Comparison of ENCODE assay signal across 23 mouse cellular contexts in the genomic region with DNA sequence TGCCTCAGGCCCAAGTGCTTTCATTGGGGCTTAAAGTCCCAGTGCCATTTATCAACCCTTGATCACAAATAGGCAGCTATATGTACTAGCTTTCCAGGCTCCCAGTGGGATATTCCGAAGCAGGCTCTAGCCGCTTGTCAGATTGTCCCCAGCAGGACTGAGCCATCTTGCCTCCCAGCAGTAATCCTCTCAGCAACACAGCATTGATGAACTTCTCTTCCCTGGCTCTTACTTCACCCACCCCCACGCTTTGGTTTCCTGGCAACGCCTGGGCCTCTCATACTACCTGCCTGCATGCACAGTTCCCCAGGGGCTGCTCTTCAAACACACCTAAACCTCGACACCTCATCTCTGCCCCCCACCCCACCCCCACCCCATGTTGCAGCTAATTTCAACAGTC. TPM values are rescaled to one million over a fixed set of nuclear protein-coding genes. Genes with fewer than 3 reads are reported as not detected.
A peak's percentile ranks its signal among the peaks of the same experiment; 100 is the strongest.
DNase-seq lines count a peak whose midpoint lies in the region; ATAC-seq and TF ChIP-seq lines count a peak whose summit lies in the region.
"Had no signal": no experiment of that assay in that cellular context is flagged by ENCODE, and none has a peak within 500 bp of the region (broad histone marks: within the 10 kb centered on the region; RNA-seq: fewer than 3 reads in every experiment).

No protein-coding gene starts in this region.

- H3K36me3 ChIP-seq in hindbrain, embryonic 15.5 days, result no peaks in the 10 kb centered on the region
- H3K36me3 ChIP-seq in hindbrain, postnatal 0 days (ENCODE audit: insufficient read depth, low read length), result no peaks in the 10 kb centered on the region
- H3K36me3 ChIP-seq in midbrain, embryonic 13.5 days, result no peaks in the 10 kb centered on the region
- H3K36me3 ChIP-seq: G1E; heart, embryonic 12.5 days; lung, embryonic 15.5 days had no signal

- no peaks in the 10 kb centered on the region for H3K9me3 ChIP-seq in hindbrain, embryonic 15.5 days
- H3K9me3 ChIP-seq in hindbrain, postnatal 0 days (ENCODE audit: low read length), result no peaks in the 10 kb centered on the region
- no peaks in the 10 kb centered on the region for H3K9me3 ChIP-seq in midbrain, embryonic 13.5 days
- H3K9me3 ChIP-seq: G1E; heart, embryonic 12.5 days; lung, embryonic 15.5 days had no signal

- WGBS in hindbrain, embryonic 15.5 days, result 12% methylated on average over 5 of the region's 5 CpGs
- 13% methylated on average over 5 of the region's 5 CpGs for WGBS in hindbrain, postnatal 0 days
- 6% methylated on average over 5 of the region's 5 CpGs for WGBS in midbrain, embryonic 13.5 days

- no peak for TF ChIP-seq CTCF in hindbrain, postnatal 0 days (IDR thresholded peaks at IDR 0.05; ENCODE audit: low read depth)

- ATAC-seq in hindbrain, embryonic 15.5 days (ENCODE audit: low FRiP score, low read depth), result peak; percentile 42; the same call in 1 of the 2 replicates
- ATAC-seq in hindbrain, postnatal 0 days, result no peak
- ATAC-seq in midbrain, embryonic 13.5 days, result peak; percentile 79

- peaks cover 7% of the 10 kb centered on the region for H3K4me1 ChIP-seq in hindbrain, embryonic 15.5 days (replicated peaks)
- H3K4me1 ChIP-seq in hindbrain, postnatal 0 days (ENCODE audit: insufficient read depth, low read length), result no peaks in the 10 kb centered on the region
- H3K4me1 ChIP-seq in midbrain, embryonic 13.5 days (replicated peaks), result peaks cover 14% of the 10 kb centered on the region
- H3K4me1 ChIP-seq: lung, embryonic 15.5 days had no signal

- no peaks in the 10 kb centered on the region for H3K27me3 ChIP-seq in hindbrain, embryonic 15.5 days
- H3K27me3 ChIP-seq in hindbrain, postnatal 0 days (ENCODE audit: insufficient read depth, low read length), result no peaks in the 10 kb centered on the region
- 0 out of 2 replicates have a peak, but pooled peaks cover 3% of the 10 kb centered on the region for H3K27me3 ChIP-seq in midbrain, embryonic 13.5 days
- H3K27me3 ChIP-seq: lung, embryonic 15.5 days had no signal

- H3K4me3 ChIP-seq in hindbrain, embryonic 15.5 days, result no peak overlapping the region
- no peak overlapping the region for H3K4me3 ChIP-seq in hindbrain, postnatal 0 days (ENCODE audit: low read length)
- no peak overlapping the region for H3K4me3 ChIP-seq in midbrain, embryonic 13.5 days (replicated peaks)
- H3K4me3 ChIP-seq: heart, embryonic 12.5 days; lung, embryonic 15.5 days had no signal

- H3K9ac ChIP-seq in hindbrain, embryonic 15.5 days, result no peak overlapping the region
- H3K9ac ChIP-seq in hindbrain, postnatal 0 days (replicated peaks; ENCODE audit: low read length), result no peak overlapping the region
- no peak overlapping the region for H3K9ac ChIP-seq in midbrain, embryonic 13.5 days (replicated peaks)
- H3K9ac ChIP-seq: heart, embryonic 12.5 days; hindbrain, embryonic 14.5 days; liver, embryonic 14.5 days; lung, embryonic 15.5 days had no signal

- DNase-seq in embryo, embryonic 11 days, result peak; percentile 20
- DNase-seq in embryo, embryonic 10 days (ENCODE audit: low spot score), result no peak
- DNase-seq in hindbrain, postnatal 0 days (ENCODE audit: low spot score), result no peak
- DNase-seq in urinary bladder, postnatal 10 days (ENCODE audit: low spot score), result no peak
- no peak for DNase-seq in thymus, adult 18-20 months
- DNase-seq in cerebellum, adult 11 months, result no peak
- DNase-seq: adrenal gland, postnatal 25 days; cerebellum, adult 2 months; heart, postnatal 14 days; kidney, adult 18-20 months; right cerebral cortex, adult 18-20 months; thymus, postnatal 14 days had no signal

- no peak overlapping the region for H3K4me2 ChIP-seq in hindbrain, embryonic 15.5 days
- no peak overlapping the region for H3K4me2 ChIP-seq in hindbrain, postnatal 0 days (ENCODE audit: low read depth, low read length)
- no peak overlapping the region for H3K4me2 ChIP-seq in midbrain, embryonic 13.5 days (replicated peaks)
- H3K4me2 ChIP-seq: heart, embryonic 12.5 days; hindbrain, embryonic 14.5 days; lung, embryonic 15.5 days had no signal

- no peak overlapping the region for H3K27ac ChIP-seq in hindbrain, embryonic 15.5 days (replicated peaks)
- no peak overlapping the region for H3K27ac ChIP-seq in hindbrain, postnatal 0 days
- 0 out of 2 replicates have a peak overlapping the region, but pooled peaks have one; percentile 22 for H3K27ac ChIP-seq in midbrain, embryonic 13.5 days
- H3K27ac ChIP-seq: hindbrain, embryonic 14.5 days; kidney, postnatal 0 days; liver, embryonic 14.5 days; lung, embryonic 15.5 days; stomach, postnatal 0 days had no signal

RNA-seq across cellular contexts. Expression of a gene that starts 23.0 kb away (rescaled TPM):
- 0.44 and 0.73 TPM in 2 replicates for polyA plus RNA-seq in hindbrain, embryonic 15.5 days (2015; fragmentation: Nextera tagmentation; extraction: Ambion mirVana)
- 1.2 TPM in 1 of 2 replicates, not detected in the other for total RNA-seq in hindbrain, postnatal 0 days (2014; rRNA removed)
- polyA plus RNA-seq in hindbrain, postnatal 0 days (2015; fragmentation: Nextera tagmentation; extraction: Ambion mirVana), result 0.34 and 0.48 TPM in 2 replicates
- polyA plus RNA-seq in midbrain, embryonic 13.5 days (2015; fragmentation: Nextera tagmentation; extraction: Ambion mirVana), result 0.43 and 0.70 TPM in 2 replicates
- total RNA-seq: adrenal gland, postnatal 25 days; common myeloid progenitor, adult 5-6 weeks; monocyte, adult 5-6 weeks had no signal
- polyA plus RNA-seq: liver, embryonic 14.5 days; lung, embryonic 15.5 days had no signal

RNA-seq across cellular contexts. Expression of a gene that starts 35.7 kb away (rescaled TPM):
- 30.4 and 37.8 TPM in 2 replicates for polyA plus RNA-seq in hindbrain, embryonic 15.5 days (2015; fragmentation: Nextera tagmentation; extraction: Ambion mirVana)
- total RNA-seq in hindbrain, postnatal 0 days (2014; rRNA removed), result 17.4 and 30.5 TPM in 2 replicates
- 36.4 and 38.2 TPM in 2 replicates for polyA plus RNA-seq in hindbrain, postnatal 0 days (2015; fragmentation: Nextera tagmentation; extraction: Ambion mirVana)
- polyA plus RNA-seq in midbrain, embryonic 13.5 days (2015; fragmentation: Nextera tagmentation; extraction: Ambion mirVana), result 47.9 and 49.6 TPM in 2 replicates
- total RNA-seq: common myeloid progenitor, adult 5-6 weeks; monocyte, adult 5-6 weeks had no signal
- polyA plus RNA-seq: G1E had no signal
